Mouse (Mus musculus) thymus, postnatal 0 days (tissue): ENCODE data around the gene Adprhl1. TPM values are rescaled to one million over a fixed set of nuclear protein-coding genes. Genes with fewer than 3 reads are reported as not detected.

Experiments used
- DNase-seq: peaks from one replicate; pipeline ENCODE4 v3.0.0-alpha.2; 2015; ENCODE audit warnings: low spot score
- polyA plus RNA-seq: library from polyadenylated mRNA; unstranded; fragments of >200 nt; fragmentation: Nextera tagmentation; extraction: Ambion mirVana; gene quantifications from 2 replicates; pipeline ENCODE4 v1.2.1, GENCODE M21; 2015

Gene Adprhl1
- polyA plus RNA-seq = 0.31 TPM in 1 of 2 replicates, not detected in the other

DNA sequence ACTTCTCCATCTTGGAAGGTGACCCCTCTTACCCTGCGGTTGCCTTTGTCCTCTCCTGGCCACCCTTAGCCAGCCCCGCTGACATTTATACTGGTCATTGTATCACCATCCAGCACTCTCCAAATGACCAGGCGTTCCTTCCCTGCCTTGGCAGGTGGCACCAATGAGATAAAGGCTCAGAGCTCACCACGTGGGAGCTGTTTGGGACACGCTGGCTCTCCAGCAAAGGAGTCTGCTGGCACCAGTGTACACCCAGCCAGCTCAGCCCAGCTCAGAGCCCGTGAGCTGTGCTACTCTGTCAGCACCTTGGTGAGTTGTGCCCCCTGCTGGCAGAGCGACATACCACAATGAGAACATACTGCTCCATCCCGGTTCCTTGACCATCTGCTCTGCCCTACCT is at the start of gene Adprhl1:
TSS of gene Adprhl1 (minus strand) at position 144 of the 400 bp plus-strand sequence.
- DNase-seq = peak; percentile 66

DNA sequence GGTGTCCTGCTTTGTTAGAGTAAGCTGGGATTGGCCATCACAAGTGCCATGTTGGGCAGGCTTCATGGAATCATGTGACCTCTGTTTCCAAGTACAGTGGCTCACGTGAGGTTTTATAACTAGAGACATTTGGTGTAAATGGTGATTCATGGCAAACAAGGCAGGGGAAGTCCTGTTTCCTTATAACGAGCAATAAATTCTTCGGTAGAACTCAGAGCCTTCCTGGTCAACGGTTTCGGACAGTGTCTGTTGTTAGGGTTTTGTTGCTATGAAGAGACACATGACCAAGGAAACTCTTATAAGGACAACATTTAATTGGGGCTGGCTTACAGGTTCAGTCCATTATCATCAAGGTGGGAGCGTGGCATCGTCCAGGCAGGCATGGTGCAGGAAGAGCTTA is 47.1 kb upstream of the Adprhl1 start:
- DNase-seq = no peak

DNA sequence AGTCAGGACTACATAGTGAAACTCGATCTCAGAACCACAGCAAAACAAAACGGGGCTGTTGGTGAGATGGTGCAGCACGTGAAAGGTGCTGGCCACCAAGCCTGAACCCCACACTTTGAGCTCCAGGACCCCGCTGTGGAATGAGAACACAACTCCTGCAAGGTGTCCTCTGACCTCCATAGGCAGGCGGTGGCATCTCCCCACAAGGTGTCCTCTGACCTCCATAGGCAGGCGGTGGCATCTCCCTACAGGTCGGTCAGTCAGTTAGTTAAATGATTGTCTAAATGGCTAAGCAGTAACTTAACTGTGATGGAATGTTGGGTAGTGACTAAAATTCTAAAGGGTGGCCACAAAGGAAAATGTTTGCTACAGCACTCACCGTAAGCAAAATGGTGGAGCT is 45.6 kb upstream of the Adprhl1 start:
- DNase-seq = no peak

DNA sequence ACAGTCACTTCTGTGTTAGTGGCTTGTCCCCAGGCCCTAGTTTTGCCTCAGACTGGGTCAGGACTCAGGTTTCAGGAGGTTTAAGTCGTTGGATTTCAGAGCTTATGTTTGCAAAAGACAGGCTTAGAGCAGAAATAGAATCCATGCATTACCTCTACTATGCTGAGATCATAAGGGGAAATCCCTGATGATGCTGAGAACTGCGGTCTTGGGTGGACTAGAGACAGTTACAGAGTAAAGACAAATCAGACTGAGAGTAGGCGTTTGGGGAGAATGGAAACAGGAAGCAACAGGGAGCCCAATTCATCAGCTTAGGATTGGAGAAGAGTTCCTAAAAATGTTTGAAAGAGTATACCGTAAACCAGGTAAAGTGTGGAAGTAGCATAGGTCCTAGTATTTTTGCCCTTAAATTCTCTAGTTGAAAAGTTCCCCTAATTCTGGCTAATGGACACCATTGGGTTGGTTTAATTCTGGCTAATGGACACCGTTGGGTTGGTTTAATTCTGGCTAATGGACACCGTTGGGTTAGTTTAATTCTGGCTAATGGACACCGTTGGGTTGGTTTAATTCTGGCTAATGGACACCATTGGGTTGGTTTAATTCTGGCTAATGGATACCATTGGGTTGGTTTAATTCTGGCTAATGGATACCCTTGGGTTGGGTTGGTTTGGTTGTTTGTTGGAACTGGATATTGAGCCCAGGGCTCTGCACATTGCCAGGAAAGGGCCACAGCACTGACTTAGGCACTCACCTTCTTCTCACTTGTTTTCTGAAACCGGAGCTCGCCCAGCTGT is 39.9 kb upstream of the Adprhl1 start:
- no peak for DNase-seq

DNA sequence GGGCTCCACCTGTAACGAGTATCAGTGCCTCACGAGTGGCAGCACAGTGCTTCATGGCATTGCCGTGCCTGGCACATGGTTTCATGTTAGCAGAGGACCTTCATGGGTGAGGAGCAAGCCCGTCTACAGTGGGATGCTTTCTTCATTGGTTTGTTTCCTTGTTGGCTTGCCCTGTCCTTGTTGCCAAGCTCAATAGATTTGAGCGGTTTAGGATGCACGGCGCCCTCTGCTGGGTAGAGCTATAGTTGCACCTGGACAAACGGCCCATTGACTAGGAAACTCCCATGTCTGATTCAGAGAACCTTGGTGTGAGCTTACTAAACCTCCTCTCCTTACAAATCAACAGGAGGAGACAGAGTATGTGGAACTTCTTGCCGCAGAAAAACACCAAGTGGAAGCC is 38.4 kb upstream of the Adprhl1 start:
- DNase-seq = peak; percentile 72

DNA sequence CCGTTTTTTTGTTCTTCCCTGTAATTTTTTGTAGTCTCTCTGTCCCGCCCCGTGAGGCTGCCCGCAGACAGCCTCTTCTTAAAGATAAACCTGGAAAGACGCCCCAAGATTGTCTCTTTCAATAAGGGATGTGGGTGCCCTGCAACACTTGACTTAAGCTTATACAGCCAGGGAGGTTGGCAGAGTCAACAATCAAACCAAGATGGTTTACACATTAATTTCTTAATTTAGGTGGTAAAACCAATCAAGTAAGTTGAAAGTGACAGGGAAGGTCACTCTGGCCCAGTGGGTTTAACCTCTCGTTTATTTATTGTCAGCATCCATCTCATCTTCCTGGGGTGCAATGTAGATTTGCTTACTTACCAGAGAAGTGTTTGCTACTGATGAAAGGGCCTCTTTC is 34.7 kb upstream of the Adprhl1 start:
- no peak for DNase-seq

DNA sequence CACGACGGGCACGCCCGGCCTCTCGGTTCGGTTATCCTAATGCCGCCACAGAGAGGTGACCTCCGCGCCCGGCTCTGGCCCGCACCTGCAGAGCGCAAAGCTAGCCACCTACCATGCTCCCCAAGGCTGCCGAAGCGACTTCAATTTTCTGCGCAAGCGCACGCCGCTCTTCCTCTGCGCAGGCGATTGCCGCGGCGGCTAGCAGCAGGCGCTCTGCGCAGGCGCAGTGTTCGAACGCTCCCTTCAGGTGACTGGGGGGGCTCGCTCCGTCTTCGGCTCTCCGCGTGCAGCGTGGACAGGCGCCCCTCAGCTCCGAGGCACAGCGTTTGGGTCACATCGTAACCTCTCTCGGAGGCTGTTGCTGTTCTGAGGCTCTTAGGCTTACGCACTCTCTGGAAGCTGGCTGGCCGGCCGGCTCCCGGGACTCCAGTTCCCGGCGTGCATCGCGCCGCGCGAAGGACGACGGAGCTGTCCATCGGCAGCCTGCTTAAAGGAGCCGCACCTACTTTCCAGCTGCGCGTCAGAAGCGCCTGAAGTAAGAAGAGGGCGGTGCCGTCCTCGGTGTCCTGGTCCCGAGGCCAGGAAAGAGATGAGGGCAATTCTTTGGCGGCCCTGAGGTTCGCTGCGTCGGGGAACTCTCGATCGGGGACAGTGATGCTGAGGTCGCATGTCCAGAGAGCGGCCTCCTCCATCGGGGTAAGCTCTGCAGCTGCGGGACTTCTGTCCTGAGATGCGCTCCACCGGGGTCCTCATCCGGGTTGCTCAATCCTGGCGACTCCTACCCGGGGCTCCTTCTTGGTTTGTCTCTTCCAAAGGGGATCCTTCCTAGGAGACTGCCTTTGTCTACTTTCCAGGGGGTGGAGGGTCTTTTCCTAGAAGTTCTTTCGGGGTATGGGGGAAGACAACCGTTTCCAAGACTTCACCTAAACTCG is 34.0 kb upstream of the Adprhl1 start, which contains the start of the genes Dcun1d2 and Tmco3:
TSS of gene Dcun1d2 (minus strand) at position 440 of the 932 bp plus-strand sequence.
TSS of gene Tmco3 (plus strand) at position 499 of the 932 bp plus-strand sequence.
- peak; percentile 97 for DNase-seq

DNA sequence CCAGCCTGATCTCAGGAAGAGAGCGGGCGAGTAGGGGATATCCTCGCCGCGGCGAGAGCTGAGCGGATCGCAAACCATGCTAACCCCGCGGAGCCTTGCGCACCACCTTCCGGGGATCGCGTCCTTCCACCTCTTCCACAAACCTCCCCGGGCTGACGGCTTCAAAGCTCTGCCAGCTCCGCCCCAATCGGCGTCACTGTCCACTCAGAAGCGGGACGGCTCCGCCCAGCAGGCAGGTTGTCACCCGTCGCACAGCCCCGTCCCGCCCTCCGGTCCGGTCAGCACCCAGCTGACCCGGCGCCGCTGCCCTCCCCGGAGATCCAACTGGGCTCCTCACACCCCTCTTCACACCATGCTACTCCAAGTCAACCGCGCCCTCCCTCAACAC is 33.3 kb upstream of the Adprhl1 start:
- DNase-seq = peak; percentile 82

DNA sequence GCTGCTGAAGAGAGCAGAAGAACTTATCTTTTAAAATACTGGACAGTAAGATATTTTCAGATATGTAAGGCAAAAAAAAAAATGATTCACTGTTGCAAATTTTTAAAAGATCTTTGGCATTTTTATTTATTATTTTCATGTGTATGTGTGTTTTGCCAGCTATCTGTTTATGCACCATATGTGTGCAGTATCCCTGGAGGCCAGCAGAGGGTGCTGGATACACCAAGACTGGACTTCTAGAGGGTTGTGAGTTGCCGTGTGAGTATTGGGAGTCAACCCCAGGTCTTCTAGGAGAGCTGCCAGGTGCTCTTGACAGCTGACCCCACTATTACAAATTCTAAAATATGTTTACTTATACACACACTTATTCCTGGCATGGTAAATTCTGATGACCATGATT is 29.2 kb upstream of the Adprhl1 start:
- DNase-seq = no peak

DNA sequence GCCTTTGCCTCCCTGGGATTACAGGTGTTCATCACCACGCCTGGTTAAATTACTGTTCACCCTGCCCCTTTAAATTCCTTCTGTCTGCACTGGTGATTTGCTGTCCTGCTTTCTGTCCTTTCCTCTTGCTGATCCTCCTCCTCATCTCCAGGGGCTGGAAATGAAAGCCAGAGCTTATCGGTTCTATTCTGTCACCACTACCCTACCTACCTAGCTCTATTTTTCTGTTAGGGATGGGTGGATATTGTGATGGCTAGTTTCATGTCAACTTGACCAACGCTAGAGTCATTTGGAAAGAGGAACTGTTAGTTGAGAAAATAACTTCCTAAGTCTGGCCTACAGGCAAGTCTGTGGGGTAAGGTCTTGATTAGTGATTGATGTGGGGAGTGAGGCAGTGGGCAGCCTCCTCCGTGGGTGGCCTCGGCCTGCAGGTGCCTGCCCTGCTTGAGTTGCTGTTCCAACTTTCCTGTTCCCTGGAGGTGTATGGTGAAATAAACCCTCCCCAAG is 23.0 kb upstream of the Adprhl1 start:
- DNase-seq = no peak

DNA sequence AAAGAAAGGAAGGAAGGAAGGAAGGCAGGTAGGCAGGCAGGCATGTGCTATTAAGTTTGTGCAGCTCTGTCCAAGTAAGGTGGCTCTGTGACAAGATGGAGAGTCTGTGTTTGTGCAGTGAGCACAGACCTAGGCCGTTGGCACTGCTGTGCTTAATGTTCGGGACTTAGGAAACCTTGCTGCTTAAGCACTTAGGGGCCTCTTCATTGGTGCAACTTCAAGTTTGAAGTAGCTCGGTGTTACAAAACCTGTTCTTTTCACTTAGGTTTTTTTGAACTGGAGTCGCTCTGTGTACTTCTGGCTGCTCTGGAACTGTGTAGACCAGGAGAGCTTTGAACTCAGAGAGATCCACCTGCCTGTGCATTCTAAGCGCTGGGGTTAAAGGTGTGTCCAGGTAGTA is 18.9 kb upstream of the Adprhl1 start:
- DNase-seq = no peak

DNA sequence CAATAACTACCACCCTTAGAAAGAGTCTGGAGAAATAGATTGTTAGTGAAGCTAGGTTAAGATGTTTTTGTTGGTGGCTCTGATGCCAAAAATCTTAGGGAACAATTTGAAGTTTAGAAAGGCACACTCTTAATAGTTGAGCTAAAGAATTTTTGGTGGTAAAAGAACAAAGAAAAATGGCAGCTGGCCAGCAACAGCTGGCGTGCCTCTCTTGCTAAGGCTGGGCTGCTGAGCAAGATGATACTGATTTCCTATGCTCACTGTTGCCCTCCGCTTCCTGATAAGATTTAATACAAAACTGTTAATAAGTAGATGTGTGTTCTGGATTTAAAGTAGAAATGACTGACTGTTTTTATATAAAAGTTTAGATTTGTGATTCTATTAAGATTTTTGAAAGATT is 13.6 kb upstream of the Adprhl1 start:
- no peak for DNase-seq

DNA sequence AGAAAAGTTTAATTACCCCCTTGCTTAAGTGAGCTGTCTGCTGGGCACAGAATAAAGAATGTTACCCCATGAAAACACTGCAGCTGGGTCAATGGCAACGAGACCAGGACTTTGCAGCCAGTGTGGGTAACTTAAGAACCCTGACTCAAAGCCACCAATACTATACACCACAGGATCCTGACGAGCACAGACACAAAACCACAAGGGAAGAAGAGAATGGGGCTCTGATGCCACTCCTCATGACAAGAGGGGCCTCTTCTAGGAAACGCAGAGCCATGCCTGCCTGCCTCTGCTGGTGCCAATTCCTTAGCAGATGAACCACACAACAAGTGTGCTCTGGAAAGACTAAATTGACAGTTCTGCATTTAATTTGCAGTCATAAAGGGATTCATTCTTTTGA is 9.4 kb upstream of the Adprhl1 start:
- DNase-seq = peak; percentile 23

DNA sequence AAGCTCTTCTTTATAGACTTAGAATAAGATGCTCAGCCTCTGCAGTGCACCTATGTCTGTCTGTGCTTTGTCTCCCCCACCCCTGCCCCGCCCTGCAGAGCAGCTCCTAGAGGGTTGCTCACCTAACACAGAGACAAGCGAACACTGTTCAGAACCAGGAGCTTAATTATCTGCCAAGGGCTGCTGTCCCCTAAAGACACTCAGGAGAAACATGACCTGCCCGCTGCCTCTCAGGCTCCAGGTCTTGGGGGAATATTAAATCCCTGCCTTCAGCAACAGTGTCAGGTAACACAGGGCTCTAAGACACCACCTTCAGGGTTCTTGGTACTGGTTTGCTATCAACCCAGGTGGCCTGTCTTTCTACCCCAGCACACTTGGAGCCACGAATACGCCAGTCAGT is 549 bp downstream of the Adprhl1 start:
- DNase-seq = no peak

DNA sequence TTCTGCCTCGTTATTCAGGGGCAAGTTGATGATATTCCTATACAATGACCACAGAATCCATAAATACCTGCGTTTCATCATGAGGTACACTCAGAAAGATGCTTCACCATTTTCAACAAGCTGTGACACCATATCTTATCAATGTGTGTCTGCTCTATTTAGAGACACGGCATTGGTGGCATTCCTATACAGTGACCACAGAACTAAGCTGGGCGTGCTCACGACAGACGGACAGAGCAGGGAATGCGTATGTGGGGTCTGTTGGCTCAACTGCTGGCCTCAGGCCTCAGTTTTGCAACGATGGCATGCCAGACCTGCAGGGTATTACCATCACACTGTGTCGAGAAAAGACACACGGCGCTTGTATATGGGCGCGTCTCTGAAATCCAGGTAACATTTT is 1.1 kb downstream of the Adprhl1 start:
- no peak for DNase-seq

DNA sequence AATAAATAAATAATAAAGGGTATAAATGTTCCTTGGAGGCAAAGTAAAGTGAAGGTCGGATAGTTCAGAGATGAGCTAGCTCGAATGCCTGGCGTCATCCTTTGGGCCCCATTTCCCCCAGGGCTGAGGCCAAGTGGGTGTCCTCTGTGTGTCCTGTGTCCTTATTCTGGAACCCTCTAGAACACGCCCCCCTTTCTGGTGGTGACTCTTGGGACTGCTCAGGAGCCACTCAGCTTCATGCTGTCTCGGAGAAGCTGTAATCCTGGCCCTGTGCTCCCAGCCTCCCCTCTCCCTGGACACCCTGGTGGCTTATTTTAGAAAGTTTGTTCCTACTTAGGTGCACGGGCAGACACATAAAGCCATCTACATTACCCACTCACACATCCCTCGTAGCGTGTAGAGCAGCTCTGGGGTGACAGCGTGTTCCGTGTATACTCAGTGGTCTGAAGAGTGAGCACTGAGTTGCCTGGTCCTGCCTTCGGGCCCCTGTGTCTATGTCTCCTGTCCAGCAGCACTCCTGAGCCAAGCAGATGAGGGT is 9.6 kb downstream of the Adprhl1 start:
- no peak for DNase-seq

DNA sequence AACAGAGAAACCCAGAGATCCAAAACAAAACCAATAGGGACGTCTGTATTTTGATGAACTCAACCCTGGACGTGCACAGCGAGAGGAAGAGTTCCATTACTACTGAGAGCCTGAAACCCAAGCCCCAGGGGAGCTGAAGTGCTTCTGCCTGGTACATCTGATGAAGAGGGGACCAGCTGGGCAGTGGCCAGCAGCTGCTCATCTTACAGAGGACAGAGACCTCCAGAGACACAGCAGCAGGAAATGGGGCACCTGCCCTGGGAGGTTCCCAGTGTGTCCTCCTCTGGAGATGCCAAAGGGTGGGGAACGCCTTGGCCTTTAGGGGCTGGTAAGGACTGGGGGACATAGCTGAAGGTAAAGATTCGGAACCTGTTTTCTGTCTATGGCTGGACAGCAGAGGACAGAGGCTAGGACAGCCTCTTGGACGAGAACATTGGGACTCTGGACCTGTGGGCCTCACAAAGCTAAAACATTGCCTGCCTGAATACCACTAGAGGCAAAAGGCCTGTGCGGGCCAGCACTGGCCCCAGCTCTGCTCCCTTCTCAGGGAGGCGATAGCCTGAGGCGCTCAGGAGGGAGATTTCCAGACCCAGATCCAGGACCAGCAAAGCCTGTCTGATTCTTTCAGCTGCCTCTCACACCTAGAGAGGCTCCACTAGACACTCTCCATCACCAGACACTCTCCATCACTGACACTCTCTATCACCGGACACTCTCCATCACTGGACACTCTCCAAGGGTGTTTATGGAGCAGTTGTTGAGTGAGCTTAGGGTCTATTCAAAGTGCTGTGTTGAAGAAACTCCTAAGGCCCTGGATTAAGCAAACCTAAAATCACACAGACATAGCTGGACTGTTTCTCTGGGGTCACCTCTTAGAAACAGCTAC is 10.7 kb downstream of the Adprhl1 start:
- DNase-seq = no peak

DNA sequence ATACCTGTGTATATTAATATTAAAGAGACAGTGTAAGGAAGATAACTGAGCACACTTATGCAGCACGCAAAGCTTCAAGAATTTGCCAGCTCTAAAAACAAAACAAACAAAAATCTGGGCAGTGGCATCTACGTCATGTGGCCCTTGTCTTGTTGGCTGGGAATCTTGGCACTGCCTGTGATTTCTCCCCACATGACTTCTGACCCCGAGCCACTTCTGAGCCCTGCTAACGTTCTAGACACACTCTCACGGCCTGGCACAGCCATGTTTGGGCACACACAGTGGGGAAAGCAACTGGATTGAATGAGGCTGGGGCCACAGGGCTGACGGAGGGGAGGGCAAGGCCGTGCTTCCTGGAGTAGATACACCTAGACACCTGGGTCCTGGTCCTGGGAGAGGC is 13.3 kb downstream of the Adprhl1 start:
- DNase-seq = no peak

DNA sequence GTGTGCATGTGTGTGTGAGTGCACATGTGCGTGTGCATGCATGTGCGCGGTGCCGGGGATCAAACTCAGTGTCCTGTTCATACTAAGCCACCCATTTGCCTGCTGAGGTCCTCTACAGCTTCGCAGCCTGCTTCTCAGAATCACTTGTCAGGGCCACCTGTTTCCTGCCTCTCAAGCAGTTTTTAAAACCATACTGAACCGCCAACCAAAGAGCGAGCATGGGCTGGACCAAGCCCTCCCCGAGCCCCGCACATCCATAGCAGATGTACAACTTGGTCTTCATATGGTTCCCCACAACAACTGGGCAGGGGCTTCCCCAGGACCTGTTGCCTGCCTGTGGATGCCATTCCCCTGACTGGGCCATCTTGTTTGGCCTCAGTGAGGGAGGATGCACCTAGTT is 13.9 kb downstream of the Adprhl1 start:
- no peak for DNase-seq

DNA sequence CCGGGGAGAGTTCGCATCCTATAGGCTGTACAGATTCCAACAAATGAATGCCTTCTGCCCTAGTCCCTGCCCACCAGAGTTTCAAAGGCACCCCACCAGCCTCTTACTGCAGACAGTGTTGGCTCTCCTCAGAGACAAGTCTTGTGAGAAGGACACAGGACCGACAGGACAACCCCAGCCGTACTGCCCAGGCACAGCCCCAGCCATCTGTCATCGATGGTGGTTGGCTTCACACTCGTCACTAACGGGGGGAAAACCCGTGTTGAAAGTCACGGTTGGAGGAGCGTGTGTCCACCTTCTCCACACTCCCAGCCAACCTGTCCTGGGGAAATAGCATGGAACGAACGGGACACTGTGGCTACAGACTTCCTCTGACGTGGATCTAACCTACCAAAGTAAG is 19.2 kb downstream of the Adprhl1 start:
- DNase-seq = no peak

DNA sequence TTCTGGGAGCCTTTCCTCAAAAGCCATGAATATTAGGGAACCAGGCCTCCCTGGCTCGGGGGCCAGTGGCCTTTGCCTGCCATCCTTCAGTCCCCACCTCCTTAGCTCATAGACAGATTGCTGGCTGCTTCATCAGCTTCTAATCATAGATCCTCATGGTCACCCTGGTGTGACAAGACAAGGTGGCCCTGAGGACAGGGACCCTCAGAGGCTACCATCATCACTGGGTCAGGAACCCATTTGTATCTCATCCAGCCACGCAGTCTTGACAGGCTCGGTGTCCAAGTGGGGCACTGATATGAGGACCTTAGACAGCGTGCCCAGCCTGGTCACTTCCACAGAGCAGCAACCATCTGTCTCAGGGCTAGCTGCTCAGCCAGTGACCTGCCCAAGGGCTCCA is 23.5 kb downstream of the Adprhl1 start:
- no peak for DNase-seq
